Mouse (Mus musculus): ENCODE results near the gene Alg5. TPM values are rescaled to one million over a fixed set of nuclear protein-coding genes. Genes with fewer than 3 reads are reported as not detected.

The Alg5 gene
- polyA plus RNA-seq, 1 experiment from 2014 or later = 47.0 TPM

- no peaks in the 10 kb centered on the region for H3K9me3 ChIP-seq
- H3K36me3 ChIP-seq (replicated peaks) = no peaks in the 10 kb centered on the region
- no peak for ATAC-seq (replicated peaks)
These were observed 34.3 kb downstream of the Alg5 start for GRCm38 (mm10) chr3:54769349-54770275.

DNA sequence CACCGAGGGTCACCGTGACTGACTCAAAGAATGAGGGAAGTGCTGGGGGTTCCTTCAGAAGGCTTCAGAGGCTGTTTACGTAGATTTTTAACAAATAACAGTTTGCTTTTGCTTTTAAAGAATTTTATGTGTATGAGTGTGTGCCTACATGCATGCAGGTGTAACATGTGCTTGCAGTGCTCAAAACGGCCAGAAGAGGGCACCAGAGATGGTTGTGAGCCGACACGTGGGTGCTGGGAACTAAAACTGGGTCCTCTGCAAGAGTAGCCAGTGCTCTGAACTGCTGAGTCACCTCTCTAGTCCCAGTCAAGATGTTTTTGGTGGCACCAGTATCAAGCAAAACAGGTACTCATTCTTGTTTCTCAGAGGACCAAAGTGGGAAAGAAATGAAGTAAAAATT lies 38.3 kb downstream of the Alg5 start:
- ATAC-seq (replicated peaks) = no peak
- no peaks in the 10 kb centered on the region for H3K36me3 ChIP-seq (replicated peaks)
- 85% methylated on average over 6 of the region's 6 CpGs for WGBS
- no peak overlapping the region for H3K4me3 ChIP-seq
- H3K27ac ChIP-seq = no peak overlapping the region
- no peak overlapping the region for H3K9ac ChIP-seq
- H3K4me1 ChIP-seq = no peaks in the 10 kb centered on the region
- H3K4me2 ChIP-seq = no peak overlapping the region
- H3K27me3 ChIP-seq (replicated peaks) = no peaks in the 10 kb centered on the region
- no peaks in the 10 kb centered on the region for H3K9me3 ChIP-seq

More at GRCm38 (mm10) chr3:54769349-54770275, 34.3 kb downstream of the Alg5 start:
- Histone ChIP-seq H3K27me3 (replicated peaks) (no peaks in the 10 kb centered on the region), H3K9ac (no peak overlapping the region), H3K4me1 (no peaks in the 10 kb centered on the region), H3K4me2 (no peak overlapping the region), H3K4me3 (no peak overlapping the region), H3K27ac (no peak overlapping the region)
- 49% methylated on average over 17 of the region's 17 CpGs for WGBS

DNA sequence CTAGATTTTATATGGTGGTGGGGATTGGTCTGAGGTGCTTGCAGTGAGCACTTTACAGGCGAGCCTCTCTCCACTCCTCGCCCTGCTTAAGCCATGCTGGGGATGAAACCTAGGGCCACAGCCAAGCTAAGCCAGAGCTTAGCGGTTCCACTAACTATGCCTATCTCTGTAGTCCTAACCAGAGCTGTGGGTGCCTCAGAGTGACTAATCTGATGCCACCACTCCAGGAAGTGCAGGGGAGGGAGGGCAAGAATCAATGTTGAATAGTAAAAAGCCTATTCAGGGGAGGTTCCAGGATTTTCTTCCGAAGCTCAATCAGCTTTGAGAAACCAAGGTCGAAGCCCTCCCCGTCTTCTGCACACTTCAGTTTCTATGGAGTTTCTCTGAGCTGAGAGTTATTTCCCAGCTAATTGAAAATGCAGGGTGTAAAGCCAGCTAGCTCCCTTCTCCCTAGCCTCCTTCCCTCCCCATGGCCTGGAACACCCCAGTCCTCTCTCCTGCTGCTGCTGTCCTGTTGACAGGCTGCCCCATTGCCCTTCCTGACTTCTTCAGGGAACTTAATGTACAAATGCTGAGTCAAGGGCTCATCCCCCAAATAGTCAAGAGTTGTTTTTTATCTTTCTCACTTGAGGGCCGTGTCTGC lies 40.8 kb downstream of the Alg5 start:
- Histone ChIP-seq H3K4me2 (no peak overlapping the region), H3K36me3 (replicated peaks) (no peaks in the 10 kb centered on the region), H3K27me3 (replicated peaks) (no peaks in the 10 kb centered on the region), H3K4me3 (no peak overlapping the region), H3K27ac (no peak overlapping the region), H3K9ac (no peak overlapping the region), H3K4me1 (no peaks in the 10 kb centered on the region), H3K9me3 (no peaks in the 10 kb centered on the region)
- 52% methylated on average over 7 of the region's 7 CpGs for WGBS
- ATAC-seq (replicated peaks) = no peak

- Histone ChIP-seq H3K36me3 (replicated peaks) (no peaks in the 10 kb centered on the region), H3K27ac (no peak overlapping the region), H3K4me3 (no peak overlapping the region), H3K9ac (no peak overlapping the region), H3K4me1 (no peaks in the 10 kb centered on the region), H3K27me3 (replicated peaks) (no peaks in the 10 kb centered on the region), H3K9me3 (no peaks in the 10 kb centered on the region), H3K4me2 (no peak overlapping the region)
- WGBS = 39% methylated on average over 2 of the region's 2 CpGs
- no peak for ATAC-seq (replicated peaks)
These were observed 55.3 kb downstream of the Alg5 start for GRCm38 (mm10) chr3:54790601-54791000.

DNA sequence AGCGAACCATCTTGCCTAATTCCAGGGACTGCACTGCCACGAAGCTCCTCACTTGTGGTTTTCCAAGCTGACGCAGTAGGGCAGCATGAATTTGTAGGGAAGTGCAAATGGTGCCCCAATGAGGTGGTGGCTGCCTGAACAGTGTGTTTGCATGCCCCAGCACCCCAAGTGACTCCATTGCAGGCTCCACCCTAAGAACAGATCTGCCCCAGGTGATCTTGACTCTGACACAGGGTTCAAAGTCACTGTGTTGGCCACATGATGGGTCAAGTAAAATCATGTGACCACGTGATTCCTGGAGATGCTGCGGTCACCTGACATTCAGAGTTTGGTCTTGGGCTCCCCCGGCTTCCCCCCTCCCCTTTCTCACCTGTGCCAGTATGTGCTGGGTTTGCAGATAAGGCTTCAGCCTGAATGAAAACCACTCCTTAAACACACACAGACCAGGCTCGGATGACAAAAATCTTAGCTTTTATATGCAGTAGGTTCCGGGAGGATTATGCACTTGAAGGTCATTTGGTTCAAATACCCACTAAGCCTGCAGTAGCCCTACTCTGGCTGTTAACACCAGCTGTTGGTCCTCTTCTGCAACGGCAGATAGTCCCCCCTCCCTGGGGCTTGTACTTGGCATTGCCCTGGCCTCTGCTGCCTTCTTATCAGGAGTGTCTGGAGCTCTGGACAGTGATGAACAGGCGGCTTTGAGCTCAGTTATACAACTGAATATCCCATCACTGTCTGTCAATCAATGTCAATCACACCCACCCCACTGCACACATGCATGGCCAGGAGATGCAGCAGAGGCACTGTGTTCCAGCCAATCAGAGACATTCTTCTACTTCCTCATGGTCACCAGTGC lies 56.7 kb downstream of the Alg5 start:
- Histone ChIP-seq H3K36me3 (replicated peaks) (no peaks in the 10 kb centered on the region), H3K4me3 (no peak overlapping the region), H3K4me1 (no peaks in the 10 kb centered on the region), H3K4me2 (no peak overlapping the region), H3K27ac (no peak overlapping the region), H3K9me3 (no peaks in the 10 kb centered on the region), H3K27me3 (replicated peaks) (no peaks in the 10 kb centered on the region), H3K9ac (no peak overlapping the region)
- 70% methylated on average over 10 of the region's 10 CpGs for WGBS
- ATAC-seq (replicated peaks) = no peak

GRCm38 (mm10) chr3:54793762-54794161 lies 58.4 kb downstream of the Alg5 start:
- no peak overlapping the region for H3K9ac ChIP-seq
- 85% methylated on average over 6 of the region's 6 CpGs for WGBS
- ATAC-seq (replicated peaks) = no peak

DNA sequence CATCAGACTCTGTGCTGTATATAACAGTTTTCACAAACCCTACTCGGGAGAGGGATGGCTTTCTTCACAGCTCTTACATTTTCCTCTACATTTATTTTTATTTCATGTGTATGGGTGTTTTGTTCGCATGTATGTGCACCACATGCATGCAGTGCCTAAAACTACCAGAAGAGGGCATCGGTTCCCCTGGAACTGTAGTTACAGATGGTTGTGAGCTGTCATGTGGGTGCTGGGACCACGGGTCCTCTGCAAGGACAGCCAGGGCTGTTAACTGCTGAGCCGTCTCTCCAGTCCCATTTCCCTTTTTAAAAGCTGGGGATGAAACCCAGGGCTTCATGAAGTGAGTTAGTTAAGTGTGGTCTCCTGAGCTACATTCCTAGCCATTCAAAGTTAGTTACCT lies 60.0 kb downstream of the Alg5 start:
- Histone ChIP-seq H3K4me2 (no peak overlapping the region), H3K9ac (no peak overlapping the region), H3K9me3 (no peaks in the 10 kb centered on the region), H3K27ac (no peak overlapping the region), H3K27me3 (replicated peaks) (no peaks in the 10 kb centered on the region), H3K36me3 (replicated peaks) (no peaks in the 10 kb centered on the region), H3K4me1 (no peaks in the 10 kb centered on the region), H3K4me3 (no peak overlapping the region)
- no peak for ATAC-seq (replicated peaks)
- 91% methylated on average over 5 of the region's 5 CpGs for WGBS

More at GRCm38 (mm10) chr3:54793762-54794161, 58.4 kb downstream of the Alg5 start:
- H3K27ac ChIP-seq = no peak overlapping the region
- H3K9me3 ChIP-seq = no peaks in the 10 kb centered on the region
- no peak overlapping the region for H3K4me3 ChIP-seq
- no peaks in the 10 kb centered on the region for H3K4me1 ChIP-seq
- no peaks in the 10 kb centered on the region for H3K27me3 ChIP-seq (replicated peaks)
- no peak overlapping the region for H3K4me2 ChIP-seq
- H3K36me3 ChIP-seq (replicated peaks) = no peaks in the 10 kb centered on the region

- H3K27ac ChIP-seq = no peak overlapping the region
- H3K4me3 ChIP-seq = no peak overlapping the region
- no peaks in the 10 kb centered on the region for H3K9me3 ChIP-seq
- no peaks in the 10 kb centered on the region for H3K4me1 ChIP-seq
- no peak overlapping the region for H3K4me2 ChIP-seq
- no peaks in the 10 kb centered on the region for H3K36me3 ChIP-seq (replicated peaks)
- no peaks in the 10 kb centered on the region for H3K27me3 ChIP-seq (replicated peaks)
- no peak for ATAC-seq (replicated peaks)
- no peak overlapping the region for H3K9ac ChIP-seq
- 94% methylated on average over 1 of the region's 1 CpGs for WGBS
These were observed 60.5 kb downstream of the Alg5 start for GRCm38 (mm10) chr3:54795806-54796205.

- Histone ChIP-seq H3K4me2 (peak overlapping the region; percentile 14; the same call in 1 of the 2 replicates), H3K27ac (no peak overlapping the region), H3K27me3 (replicated peaks) (no peaks in the 10 kb centered on the region), H3K9ac (no peak overlapping the region), H3K36me3 (replicated peaks) (no peaks in the 10 kb centered on the region), H3K9me3 (no peaks in the 10 kb centered on the region), H3K4me1 (no peaks in the 10 kb centered on the region), H3K4me3 (no peak overlapping the region)
- peak; percentile 71; the same call in 1 of the 2 replicates for ATAC-seq (replicated peaks)
- 42% methylated on average over 16 of the region's 16 CpGs for WGBS
These were observed 61.9 kb downstream of the Alg5 start for GRCm38 (mm10) chr3:54797211-54797610.

Other genes with a start within 250 kb of the Alg5 start
- gene Supt20, start 42.7 kb upstream of the Alg5 start, polyA plus RNA-seq (2015; fragmentation: Nextera tagmentation; extraction: Ambion mirVana) = 79.1 and 90.1 TPM in 2 replicates
- not detected in 2 replicates for gene Gm21958, start 21.2 kb upstream of the Alg5 start, polyA plus RNA-seq (2015; fragmentation: Nextera tagmentation; extraction: Ambion mirVana)
- gene Exosc8, start 146 bp upstream of the Alg5 start, polyA plus RNA-seq (2015; fragmentation: Nextera tagmentation; extraction: Ambion mirVana) = 74.2 and 81.5 TPM in 2 replicates
- 0.30 and 0.46 TPM in 2 replicates for gene Smad9, start 20.0 kb downstream of the Alg5 start, polyA plus RNA-seq (2015; fragmentation: Nextera tagmentation; extraction: Ambion mirVana)
- 41.9 and 44.1 TPM in 2 replicates for gene Rfxap, start 72.3 kb downstream of the Alg5 start, polyA plus RNA-seq (2015; fragmentation: Nextera tagmentation; extraction: Ambion mirVana)
- gene Sertm1, start 180.3 kb downstream of the Alg5 start, polyA plus RNA-seq (2015; fragmentation: Nextera tagmentation; extraction: Ambion mirVana) = 1.3 and 1.4 TPM in 2 replicates

Measured in midbrain, embryonic 15.5 days (tissue).